Mouse (Mus musculus) spleen, postnatal 10 days (tissue): ENCODE measurements around the gene Gm42715.

ENCODE experiments used
- DNase-seq, 2 experiments: peaks; one replicate each; pipeline ENCODE4 v3.0.0; 2021 to 2022; ENCODE audit warnings: low spot score in 2 of 2

Gm42715 gene

GRCm38 (mm10) chr7:127585031-127585430 lies 65.6 kb downstream of the Gm42715 start:
- no peak for DNase-seq

GRCm38 (mm10) chr7:127586149-127586548 lies 66.8 kb downstream of the Gm42715 start:
- peak; percentile 39 to 71 for DNase-seq

GRCm38 (mm10) chr7:127587196-127587595 lies 67.8 kb downstream of the Gm42715 start:
- peak in 1 of 2 experiments; percentile 35 for DNase-seq

GRCm38 (mm10) chr7:127588011-127588871 lies 68.9 kb downstream of the Gm42715 start, which contains the start of the genes Ccdc189 and Rnf40:
TSS of gene Ccdc189 (minus strand) at chr7:127588595.
TSS of gene Rnf40 (plus strand) at chr7:127588767.
- DNase-seq, result peak; percentile 78 to 92

- peak in 1 of 2 experiments; percentile 78 for DNase-seq
Observed at GRCm38 (mm10) chr7:127588901-127589300, 69.5 kb downstream of the Gm42715 start.

- no peak for DNase-seq
Observed at GRCm38 (mm10) chr7:127589637-127590036, 70.3 kb downstream of the Gm42715 start.

- DNase-seq, result no peak
Observed at GRCm38 (mm10) chr7:127591108-127591507, 71.7 kb downstream of the Gm42715 start.

GRCm38 (mm10) chr7:127592575-127592974 lies 73.2 kb downstream of the Gm42715 start:
- no peak for DNase-seq

GRCm38 (mm10) chr7:127596747-127597146 lies 77.4 kb downstream of the Gm42715 start:
- DNase-seq, result no peak

- DNase-seq, result no peak
Observed at GRCm38 (mm10) chr7:127600612-127601011, 81.2 kb downstream of the Gm42715 start.

GRCm38 (mm10) chr7:127601735-127602134 lies 82.4 kb downstream of the Gm42715 start:
- no peak for DNase-seq

GRCm38 (mm10) chr7:127602903-127603302 lies 83.5 kb downstream of the Gm42715 start:
- DNase-seq, result no peak

- no peak for DNase-seq
Observed at GRCm38 (mm10) chr7:127604256-127604655, 84.9 kb downstream of the Gm42715 start.

- DNase-seq, result no peak
Observed at GRCm38 (mm10) chr7:127607150-127607549, 87.8 kb downstream of the Gm42715 start.

- DNase-seq, result no peak
Observed at GRCm38 (mm10) chr7:127611011-127611410, 91.6 kb downstream of the Gm42715 start.

GRCm38 (mm10) chr7:127611561-127611960 lies 92.2 kb downstream of the Gm42715 start:
- no peak for DNase-seq

- no peak for DNase-seq
Observed at GRCm38 (mm10) chr7:127613501-127613900, 94.1 kb downstream of the Gm42715 start.

- no peak for DNase-seq
Observed at GRCm38 (mm10) chr7:127614091-127614490, 94.7 kb downstream of the Gm42715 start.

GRCm38 (mm10) chr7:127614511-127614890 lies 95.1 kb downstream of the Gm42715 start:
- DNase-seq, result no peak

- peak; percentile 62 for DNase-seq
Observed at GRCm38 (mm10) chr7:127614891-127615843, 95.8 kb downstream of the Gm42715 start, which contains the start of gene Zfp629. TSS of gene Zfp629 (minus strand) at chr7:127615797.

GRCm38 (mm10) chr7:127616336-127616735 lies 97.0 kb downstream of the Gm42715 start:
- DNase-seq, result no peak
